Mouse (Mus musculus): ENCODE measurements around the gene Myocd. TPM values are rescaled to one million over a fixed set of nuclear protein-coding genes. Genes with fewer than 3 reads are reported as not detected.

Myocd gene
- total RNA-seq, 2 experiments from 2014 or later: 85.7 to 101 TPM

GRCm38 (mm10) chr11:65157966-65158657 lies 111.7 kb downstream of the Myocd start:
- intact Hi-C loops (cut with DNase I): no loop called here
- DNase-seq (ENCODE audit: low spot score): no peak

GRCm38 (mm10) chr11:65153006-65153405 lies 116.8 kb downstream of the Myocd start:
- intact Hi-C loops (cut with DNase I): no loop called here
- no peak for DNase-seq (ENCODE audit: low spot score)

GRCm38 (mm10) chr11:65148441-65148840 lies 121.3 kb downstream of the Myocd start:
- intact Hi-C loops (cut with DNase I): no loop called here
- no peak for DNase-seq (ENCODE audit: low spot score)

- intact Hi-C loops (cut with DNase I): no loop called here
These were observed 126.9 kb downstream of the Myocd start for GRCm38 (mm10) chr11:65142838-65143417.

GRCm38 (mm10) chr11:65139030-65139429 lies 130.8 kb downstream of the Myocd start:
- no peak for DNase-seq (ENCODE audit: low spot score)
- intact Hi-C loops (cut with DNase I): no loop called here

More at GRCm38 (mm10) chr11:65142838-65143417, 126.9 kb downstream of the Myocd start:
- no peak for DNase-seq (ENCODE audit: low spot score)

- intact Hi-C loops (cut with DNase I): no loop called here
- DNase-seq (ENCODE audit: low spot score): no peak
These were observed 132.6 kb downstream of the Myocd start for GRCm38 (mm10) chr11:65137145-65137652.

- intact Hi-C loops (cut with DNase I): no loop called here
- DNase-seq (ENCODE audit: low spot score): no peak
These were observed 134.5 kb downstream of the Myocd start for GRCm38 (mm10) chr11:65135251-65135739.

- intact Hi-C loops (cut with DNase I): no loop called here
These were observed 136.1 kb downstream of the Myocd start for GRCm38 (mm10) chr11:65133661-65134060.

GRCm38 (mm10) chr11:65129110-65129509 lies 140.7 kb downstream of the Myocd start:
- intact Hi-C loops (cut with DNase I): no loop called here
- no peak for DNase-seq (ENCODE audit: low spot score)

More at GRCm38 (mm10) chr11:65133661-65134060, 136.1 kb downstream of the Myocd start:
- no peak for DNase-seq (ENCODE audit: low spot score)

GRCm38 (mm10) chr11:65128666-65129065 lies 141.1 kb downstream of the Myocd start:
- intact Hi-C loops (cut with DNase I): no loop called here
- no peak for DNase-seq (ENCODE audit: low spot score)

- DNase-seq (ENCODE audit: low spot score): no peak
- intact Hi-C loops (cut with DNase I): no loop called here
These were observed 143.2 kb downstream of the Myocd start for GRCm38 (mm10) chr11:65126566-65126965.

Other genes starting within 250 kb of the Myocd start
- under 1 TPM; 0.31 to 0.47 TPM for gene 1700086D15Rik, start 110.1 kb downstream of the Myocd start, total RNA-seq (2021)
- 10 to 100 TPM; 20.8 to 22.4 TPM for gene Arhgap44, start 107.0 kb downstream of the Myocd start, total RNA-seq (2021)

All from heart, postnatal 25 days (tissue).